Comparison of ENCODE assay signal across 17 mouse cellular contexts in genomic region chr12:73957676-73958075, GRCm38 (mm10). TPM values are rescaled to one million over a fixed set of nuclear protein-coding genes. Genes with fewer than 3 reads are reported as not detected.
"Had no signal": no experiment of that assay in that cellular context is flagged by ENCODE, and none has a peak within 500 bp of the region (broad histone marks: within the 10 kb centered on the region; RNA-seq: fewer than 3 reads in every experiment).

No protein-coding gene starts in this region.

- H3K9me3 ChIP-seq: kidney, embryonic 15.5 days; limb, embryonic 10.5 days; liver, embryonic 15.5 days; midbrain, embryonic 13.5 days; neural tube, embryonic 15.5 days had no signal

- H3K4me2 ChIP-seq: kidney, embryonic 15.5 days; liver, embryonic 11.5 days; liver, embryonic 15.5 days; midbrain, embryonic 13.5 days; neural tube, embryonic 15.5 days had no signal

- H3K36me3 ChIP-seq: kidney, embryonic 15.5 days; limb, embryonic 10.5 days; liver, embryonic 15.5 days; midbrain, embryonic 13.5 days; neural tube, embryonic 15.5 days had no signal

- H3K9ac ChIP-seq: kidney, embryonic 15.5 days; liver, embryonic 15.5 days; midbrain, embryonic 13.5 days; neural tube, embryonic 15.5 days had no signal

- H3K4me3 ChIP-seq: kidney, embryonic 15.5 days; limb, embryonic 10.5 days; liver, embryonic 15.5 days; midbrain, embryonic 13.5 days; neural tube, embryonic 15.5 days had no signal

- H3K27me3 ChIP-seq: kidney, embryonic 15.5 days; liver, embryonic 15.5 days; neural tube, embryonic 15.5 days had no signal

- ATAC-seq: intestine, embryonic 16.5 days; lung, postnatal 0 days; midbrain, embryonic 13.5 days had no signal

- H3K27ac ChIP-seq: kidney, embryonic 15.5 days; limb, embryonic 10.5 days; liver, embryonic 15.5 days; midbrain, embryonic 13.5 days; neural tube, embryonic 15.5 days had no signal

- DNase-seq: kidney, adult 2 months; kidney, postnatal 14 days; lung, adult 2 months; lung, postnatal 36 days; thymus, postnatal 36 days had no signal

RNA-seq across cellular contexts. Expression of gene Gm49321, which starts 20.2 kb away (rescaled TPM):
- total RNA-seq: midbrain, postnatal 0 days had no signal
- polyA plus RNA-seq: kidney, adult 2 months; large intestine, adult 2 months; lung, adult 2 months; testis, adult 2 months had no signal

RNA-seq across cellular contexts. Expression of gene Syt16, which starts 39.8 kb away (rescaled TPM):
- total RNA-seq: megakaryocyte progenitor cell, adult 5-6 weeks had no signal
- polyA plus RNA-seq: lung, adult 2 months had no signal
